8 mouse cellular contexts compared by ENCODE assay signal in the genomic region with DNA sequence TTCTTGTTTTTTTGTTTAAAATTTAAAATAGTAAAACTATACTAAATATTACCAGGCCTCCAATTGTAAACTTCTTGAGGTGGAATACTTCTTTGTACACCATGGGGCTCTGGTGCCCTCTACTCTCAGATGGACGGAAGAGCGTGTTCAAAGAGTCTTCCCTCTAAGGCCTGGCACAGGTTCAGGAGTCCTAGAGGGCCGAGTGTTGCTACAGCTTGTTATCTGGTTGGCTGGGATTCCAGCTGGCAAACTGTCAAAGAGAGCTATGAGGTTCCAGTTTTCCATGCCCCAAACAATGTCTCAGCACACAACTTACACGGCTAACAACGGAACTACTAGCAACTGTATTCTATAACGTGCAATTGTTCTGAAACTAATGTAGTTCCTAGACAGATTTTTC. TPM values are rescaled to one million over a fixed set of nuclear protein-coding genes. Genes with fewer than 3 reads are reported as not detected.
DNase-seq lines count a peak whose midpoint lies in the region; ATAC-seq and TF ChIP-seq lines count a peak whose summit lies in the region.

No protein-coding gene starts in this region.

- peak in 1 of 2 experiments; percentile 14; a peak in 1 of 4 replicates for TF ChIP-seq CTCF in CH12.LX (conservative IDR thresholded peaks at IDR 0.05 in 1 of 2, IDR thresholded peaks at IDR 0.05 in 1 of 2; ENCODE audit: low read depth in 2 of 2, low read length in 2 of 2)

- peak; percentile 8 for TF ChIP-seq RAD21 in CH12.LX (IDR thresholded peaks at IDR 0.05; ENCODE audit: low read depth, low read length)

- no peaks in the 10 kb centered on the region for H3K27me3 ChIP-seq in hindbrain, embryonic 13.5 days
- no peaks in the 10 kb centered on the region for H3K27me3 ChIP-seq in hindbrain, embryonic 10.5 days (ENCODE audit: insufficient read depth, poor library complexity, severe bottlenecking)
- H3K27me3 ChIP-seq in CH12.LX (replicated peaks): no peaks in the 10 kb centered on the region
- H3K27me3 ChIP-seq in heart, embryonic 13.5 days (replicated peaks): no peaks in the 10 kb centered on the region

- H3K36me3 ChIP-seq in hindbrain, embryonic 13.5 days: peaks cover 27% of the 10 kb centered on the region
- peaks cover 64% of the 10 kb centered on the region for H3K36me3 ChIP-seq in hindbrain, embryonic 10.5 days
- peaks cover 61 to 90% of the 10 kb centered on the region in 2 experiments for H3K36me3 ChIP-seq in CH12.LX (replicated peaks in 1 of 2; ENCODE audit: control insufficient read depth in 1 of 2, insufficient read depth in 1 of 2, low read length in 1 of 2)
- H3K36me3 ChIP-seq in heart, embryonic 13.5 days: peaks cover 43% of the 10 kb centered on the region

- in situ Hi-C loops in CH12.LX (cut with MboI; ENCODE audit: low pct_ligation_motif_present, low pct_unique_long_range_greater_than_20kb, low sequenced_read_pairs): no loop called here

- no peaks in the 10 kb centered on the region for H3K9me3 ChIP-seq in hindbrain, embryonic 13.5 days
- no peaks in the 10 kb centered on the region for H3K9me3 ChIP-seq in hindbrain, embryonic 10.5 days
- no peaks in the 10 kb centered on the region for H3K9me3 ChIP-seq in CH12.LX (replicated peaks; ENCODE audit: low read length)
- no peaks in the 10 kb centered on the region for H3K9me3 ChIP-seq in heart, embryonic 13.5 days

- no peak overlapping the region for H3K4me3 ChIP-seq in hindbrain, embryonic 13.5 days
- no peak overlapping the region for H3K4me3 ChIP-seq in hindbrain, embryonic 10.5 days
- H3K4me3 ChIP-seq in CH12.LX (replicated peaks in 1 of 3; ENCODE audit: low read depth in 2 of 3, low read length in 2 of 3, poor library complexity in 1 of 3): no peak overlapping the region
- H3K4me3 ChIP-seq in heart, embryonic 13.5 days: no peak overlapping the region

- no peak overlapping the region for H3K4me2 ChIP-seq in hindbrain, embryonic 13.5 days
- no peak overlapping the region for H3K4me2 ChIP-seq in CH12.LX (ENCODE audit: insufficient read depth, low read depth, poor library complexity, severe bottlenecking)
- no peak overlapping the region for H3K4me2 ChIP-seq in heart, embryonic 13.5 days

- DNase-seq in hindbrain, embryonic 10.5 days (ENCODE audit: low spot score): no peak
- DNase-seq in CH12.LX (ENCODE audit: extremely low read depth): no peak
- peak; percentile 55 for DNase-seq in cerebellum, adult 11-12 months
- DNase-seq in lung, postnatal 14 days: peak; percentile 83
- DNase-seq in thymus, postnatal 4 days: no peak

- peaks cover 92% of the 10 kb centered on the region for H3K79me2 ChIP-seq in CH12.LX (replicated peaks; ENCODE audit: control insufficient read depth, extremely low read depth, insufficient read depth, poor library complexity, severe bottlenecking)

- H3K4me1 ChIP-seq in hindbrain, embryonic 13.5 days (replicated peaks): peaks cover 3% of the 10 kb centered on the region; the same call in 1 of the 2 replicates
- no peaks in the 10 kb centered on the region for H3K4me1 ChIP-seq in hindbrain, embryonic 10.5 days (replicated peaks)
- H3K4me1 ChIP-seq in CH12.LX (ENCODE audit: control insufficient read depth in 1 of 2, insufficient read depth in 2 of 2): peaks cover 8 to 40% of the 10 kb centered on the region in 2 experiments
- peaks cover 23% of the 10 kb centered on the region for H3K4me1 ChIP-seq in heart, embryonic 13.5 days

- no peak for TF ChIP-seq EP300 in CH12.LX (IDR thresholded peaks at IDR 0.05; ENCODE audit: low read length)

- no peak for TF ChIP-seq POLR2A in CH12.LX (IDR thresholded peaks at IDR 0.05; ENCODE audit: low read depth, low read length)

- dilution Hi-C loops in CH12.LX (cut with MboI; ENCODE audit: extremely low pct_ligation_motif_present, extremely low pct_unique_long_range_greater_than_20kb, low sequenced_read_pairs): no loop called here

- 0 out of 2 replicates have a peak, but pooled peaks have one; percentile 43 for ATAC-seq in hindbrain, embryonic 13.5 days (ENCODE audit: low FRiP score)
- ATAC-seq in heart, embryonic 13.5 days (ENCODE audit: extremely low read depth, insufficient number of reproducible peaks, low FRiP score, low TSS enrichment): peak; percentile 74; the same call in 1 of the 2 replicates
- ATAC-seq in activated CD4-positive, CD25-positive, alpha-beta regulatory T cell, adult 4 months: no peak

- no peak overlapping the region for H3K9ac ChIP-seq in hindbrain, embryonic 13.5 days
- no peak overlapping the region for H3K9ac ChIP-seq in CH12.LX (ENCODE audit: insufficient read depth, low read depth)
- no peak overlapping the region for H3K9ac ChIP-seq in heart, embryonic 13.5 days

- H3K27ac ChIP-seq in hindbrain, embryonic 13.5 days: no peak overlapping the region
- no peak overlapping the region for H3K27ac ChIP-seq in hindbrain, embryonic 10.5 days
- no peak overlapping the region for H3K27ac ChIP-seq in CH12.LX (ENCODE audit: insufficient read depth, low read depth)
- H3K27ac ChIP-seq in heart, embryonic 13.5 days (replicated peaks): peak overlapping the region; percentile 50

- 62% methylated on average over 6 of the region's 6 CpGs for WGBS in hindbrain, embryonic 13.5 days
- 94% methylated on average over 6 of the region's 6 CpGs for WGBS in hindbrain, embryonic 10.5 days
- WGBS in heart, embryonic 13.5 days: 21% methylated on average over 6 of the region's 6 CpGs

TF ChIP-seq in CH12.LX, 34 proteins besides CTCF, POLR2A, EP300 and RAD21:
- TF ChIP-seq ZKSCAN1 (IDR thresholded peaks at IDR 0.05; ENCODE audit: borderline replicate concordance, low read depth, low read length): no peak
- no peak for TF ChIP-seq MXI1 (IDR thresholded peaks at IDR 0.05; ENCODE audit: low read depth, low read length)
- TF ChIP-seq ELF1 (IDR thresholded peaks at IDR 0.05; ENCODE audit: low read depth, low read length): no peak

RNA-seq across cellular contexts. Expression of gene Tet2, which starts 28.8 kb away (rescaled TPM):
- 21.7 and 24.6 TPM in 2 replicates for polyA plus RNA-seq in hindbrain, embryonic 13.5 days (2015; fragmentation: Nextera tagmentation; extraction: Ambion mirVana)
- polyA plus RNA-seq in hindbrain, embryonic 10.5 days (2016; fragmentation: Nextera tagmentation; extraction: Ambion mirVana): 16.1 and 20.9 TPM in 2 replicates
- total RNA-seq in CH12.LX (2012; rRNA removed) (59.1 and 78.5 TPM in 2 replicates), CH12.LX (2014; rRNA removed) (49.7 and 51.3 TPM in 2 replicates)
- polyA plus RNA-seq in CH12.LX (2012; ENCODE audit: insufficient read length, low read depth): 38.5 and 39.6 TPM in 2 replicates
- 14.6 and 15.5 TPM in 2 replicates for polyA plus RNA-seq in heart, embryonic 13.5 days (2015; fragmentation: Nextera tagmentation; extraction: Ambion mirVana)
- polyA plus RNA-seq in activated CD4-positive, CD25-positive, alpha-beta regulatory T cell, adult 4 months (2017; shearing (Covaris generic)): 10 to 100 TPM; 36.7 to 44.6 TPM

Comparison
In these comparisons a context has a peak if more than half of its experiments do, and no peak if none do; other contexts are left out.
1. DNase-seq: peak in cerebellum, adult 11-12 months (single experiment) and lung, postnatal 14 days (single experiment); none in hindbrain, embryonic 10.5 days (single experiment), CH12.LX (single experiment) and thymus, postnatal 4 days (single experiment).